Mouse (Mus musculus): Measurements from ENCODE around the gene Fbxl17. TPM values are rescaled to one million over a fixed set of nuclear protein-coding genes. Genes with fewer than 3 reads are reported as not detected.

Fbxl17 gene
- total RNA-seq, 2 experiments from 2014 or later, result 58.0 to 59.9 TPM

- intact Hi-C loops (cut with DNase I), result no loop called here
- DNase-seq (ENCODE audit: low spot score in 2 of 2), result no peak
Measured at GRCm38 (mm10) chr17:63352634-63353195, 147.1 kb downstream of the Fbxl17 start.

GRCm38 (mm10) chr17:63351682-63352081, 148.1 kb downstream of the Fbxl17 start:
- no peak for DNase-seq (ENCODE audit: low spot score in 2 of 2)
- intact Hi-C loops (cut with DNase I), result no loop called here

DNA sequence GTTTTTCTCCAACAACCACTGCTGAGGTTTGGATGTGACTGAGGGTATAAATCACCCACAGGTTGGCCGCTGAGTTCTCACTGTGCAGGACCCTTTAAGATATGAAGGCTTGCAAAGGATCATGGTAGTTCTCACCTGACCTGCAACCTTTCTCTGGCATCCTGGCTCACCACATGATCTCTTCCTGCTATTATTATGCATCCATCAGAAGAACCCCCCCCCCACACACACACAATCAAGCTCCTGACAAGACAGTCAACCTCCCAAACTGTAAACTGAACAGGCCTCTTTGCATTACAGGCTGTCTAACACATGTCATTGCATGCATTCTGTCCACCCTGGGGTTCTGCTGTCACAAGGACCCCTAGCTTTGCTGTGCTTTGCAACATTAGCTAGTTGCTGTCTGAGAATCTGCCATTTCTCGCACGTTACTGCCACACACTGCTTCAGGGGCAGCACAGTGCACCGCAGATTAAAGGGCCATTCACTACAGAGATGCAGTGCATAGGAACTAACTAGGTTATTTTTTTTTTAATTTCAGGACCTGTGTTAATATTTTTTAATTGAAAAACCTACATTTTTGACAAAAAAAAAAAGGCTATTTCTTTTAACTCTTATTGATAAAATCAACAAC, 148.8 kb downstream of the Fbxl17 start:
- intact Hi-C loops (cut with DNase I), result no loop called here
- DNase-seq (ENCODE audit: low spot score in 2 of 2), result no peak

DNA sequence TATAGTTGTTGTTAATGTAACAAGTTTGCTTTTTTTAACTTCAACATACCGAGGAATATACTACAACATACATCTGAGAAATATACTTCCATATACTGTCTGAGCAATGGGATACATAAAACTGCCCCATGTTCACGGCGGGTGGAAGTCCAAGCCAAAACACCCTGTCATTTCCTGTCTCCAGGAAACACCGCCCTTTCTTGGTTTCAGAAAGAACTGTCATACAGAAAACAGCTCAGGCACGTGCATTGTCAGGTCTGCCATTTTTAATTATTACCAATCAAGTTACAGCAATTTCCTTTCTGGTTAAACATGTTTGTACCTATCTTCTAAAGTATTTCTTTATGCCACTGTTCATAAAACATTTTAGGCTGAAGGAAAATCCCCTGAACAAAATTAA, 155.7 kb downstream of the Fbxl17 start:
- DNase-seq (ENCODE audit: low spot score in 2 of 2), result no peak
- intact Hi-C loops (cut with DNase I), result no loop called here

DNA sequence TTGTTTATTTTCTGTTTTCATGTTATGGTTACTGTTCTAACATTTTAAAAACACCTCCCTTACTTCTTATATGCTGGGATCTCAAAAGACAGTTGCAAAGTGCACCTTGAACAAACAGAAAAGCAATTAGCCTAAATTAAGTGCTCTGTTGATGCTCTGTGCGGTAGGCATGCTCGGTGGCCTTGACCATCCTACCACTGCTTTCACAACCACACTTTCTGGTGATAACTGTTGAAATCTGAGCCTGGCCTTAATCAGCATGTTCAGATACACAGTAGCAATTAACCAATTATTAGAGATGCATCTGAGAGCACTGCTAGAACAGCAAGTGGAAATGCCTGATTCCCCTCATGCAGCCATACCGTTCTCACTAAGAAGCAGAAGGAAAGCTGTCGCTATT, 156.7 kb downstream of the Fbxl17 start:
- intact Hi-C loops (cut with DNase I), result no loop called here

DNA sequence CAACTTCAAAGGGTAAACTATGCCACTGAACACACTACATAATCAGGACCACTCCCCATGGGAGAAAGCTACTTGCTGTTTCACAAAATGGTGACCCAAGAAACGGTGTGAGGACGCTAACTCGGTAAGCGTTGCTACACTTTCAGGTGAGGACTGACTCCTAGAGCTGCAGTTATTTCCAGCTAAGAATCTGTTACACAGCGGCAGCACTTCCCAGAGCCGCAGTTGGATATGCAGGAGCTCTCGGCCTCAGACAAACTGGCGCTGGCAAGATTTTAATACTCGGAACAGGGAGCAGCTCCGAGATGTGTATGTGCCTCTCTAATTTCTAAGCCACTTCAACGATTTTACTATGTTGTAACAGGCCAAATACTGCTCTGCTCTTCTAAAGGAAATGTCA, 157.4 kb downstream of the Fbxl17 start:
- no peak for DNase-seq (ENCODE audit: low spot score in 2 of 2)
- intact Hi-C loops (cut with DNase I), result no loop called here

More for the DNA sequence above, 156.7 kb downstream of the Fbxl17 start:
- DNase-seq (ENCODE audit: low spot score in 2 of 2), result no peak

- DNase-seq (ENCODE audit: low spot score in 2 of 2), result no peak
- intact Hi-C loops (cut with DNase I), result no loop called here
Measured at GRCm38 (mm10) chr17:63341203-63341602, 158.6 kb downstream of the Fbxl17 start.

- intact Hi-C loops (cut with DNase I), result loop anchor here (10.0 kb wide), 1 partner anchor 86 kb away; no protein-coding TSS in a partner anchor
- no peak for DNase-seq (ENCODE audit: low spot score in 2 of 2)
Measured at GRCm38 (mm10) chr17:63328888-63329287, 170.9 kb downstream of the Fbxl17 start.

DNA sequence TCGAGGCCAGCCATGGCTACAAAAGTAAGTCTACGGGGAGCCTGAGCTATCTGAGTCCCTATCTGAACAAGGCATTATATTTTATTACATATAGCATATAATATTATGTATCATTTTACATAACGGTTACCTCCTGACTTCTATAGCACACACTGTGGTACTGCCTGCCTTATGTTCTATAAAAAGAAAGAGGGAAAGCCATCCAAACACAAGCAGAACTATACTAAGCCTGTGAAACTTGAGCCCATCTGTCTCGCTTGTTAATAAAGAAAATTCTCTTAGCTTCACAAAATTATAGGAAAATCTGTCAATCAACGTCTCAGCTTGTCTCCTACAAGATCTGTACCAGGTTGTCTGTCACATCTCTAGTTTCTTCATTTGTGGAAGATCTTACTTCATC, 173.6 kb downstream of the Fbxl17 start:
- intact Hi-C loops (cut with DNase I), result loop anchor here (10.0 kb wide), 1 partner anchor 89 kb away; no protein-coding TSS in a partner anchor
- no peak for DNase-seq (ENCODE audit: low spot score in 2 of 2)

- intact Hi-C loops (cut with DNase I), result loop anchor here (2.0 to 10.0 kb wide), 2 partner anchors 90 to 144 kb away; no protein-coding TSS in a partner anchor
- no peak for DNase-seq (ENCODE audit: low spot score in 2 of 2)
Measured at GRCm38 (mm10) chr17:63324672-63325071, 175.1 kb downstream of the Fbxl17 start.

GRCm38 (mm10) chr17:63324039-63324438, 175.8 kb downstream of the Fbxl17 start:
- peak; percentile 73 to 81 for DNase-seq (ENCODE audit: low spot score in 2 of 2)
- intact Hi-C loops (cut with DNase I), result loop anchor here (2.0 to 10.0 kb wide), 2 partner anchors 91 to 145 kb away; no protein-coding TSS in a partner anchor

DNA sequence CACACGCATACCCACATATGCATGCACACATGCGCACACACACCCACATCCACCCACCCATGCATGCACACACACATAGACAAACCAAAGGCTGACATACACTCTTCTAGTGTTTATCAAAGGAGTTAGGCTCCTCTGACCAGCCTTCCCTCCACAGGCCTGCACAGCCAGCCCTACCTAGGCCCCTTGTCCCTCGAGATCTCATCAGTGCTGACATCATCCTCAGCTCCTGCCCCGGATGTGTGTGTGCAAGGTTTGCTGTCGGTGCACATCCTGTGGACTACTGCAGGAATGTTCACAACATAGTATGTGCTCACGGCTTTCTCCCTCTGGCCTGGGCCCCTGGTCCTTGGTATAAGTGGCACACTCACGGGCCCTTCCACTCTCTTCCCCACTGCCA, 177.0 kb downstream of the Fbxl17 start:
- intact Hi-C loops (cut with DNase I), result loop anchor here (10.0 kb wide), 1 partner anchor 92 kb away; no protein-coding TSS in a partner anchor
- DNase-seq (ENCODE audit: low spot score in 2 of 2), result no peak

DNA sequence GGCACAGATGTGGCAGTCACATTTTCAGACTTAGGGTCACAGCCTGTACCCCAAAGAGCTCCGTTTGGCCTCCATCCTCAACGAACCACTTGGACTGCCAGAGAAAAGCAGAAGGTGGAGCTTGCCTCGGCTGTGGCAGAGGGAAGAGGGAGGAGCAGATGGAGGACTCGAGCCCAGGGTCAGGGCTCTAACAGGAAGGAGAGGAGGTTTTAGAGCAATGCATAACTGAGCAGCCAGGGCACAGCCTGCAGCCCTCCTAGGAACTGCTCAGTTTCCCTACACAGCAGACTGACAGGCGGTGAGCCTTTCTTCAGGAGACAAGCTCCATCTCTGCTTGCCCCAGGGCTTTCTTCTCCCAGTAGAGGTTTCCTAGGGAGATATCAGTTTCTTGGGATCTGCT, 178.5 kb downstream of the Fbxl17 start:
- intact Hi-C loops (cut with DNase I), result loop anchor here (10.0 kb wide), 1 partner anchor 94 kb away; no protein-coding TSS in a partner anchor
- DNase-seq (ENCODE audit: low spot score in 2 of 2), result no peak

- no peak for DNase-seq (ENCODE audit: low spot score in 2 of 2)
- intact Hi-C loops (cut with DNase I), result no loop called here
Measured at GRCm38 (mm10) chr17:63317518-63317917, 182.3 kb downstream of the Fbxl17 start.

DNA sequence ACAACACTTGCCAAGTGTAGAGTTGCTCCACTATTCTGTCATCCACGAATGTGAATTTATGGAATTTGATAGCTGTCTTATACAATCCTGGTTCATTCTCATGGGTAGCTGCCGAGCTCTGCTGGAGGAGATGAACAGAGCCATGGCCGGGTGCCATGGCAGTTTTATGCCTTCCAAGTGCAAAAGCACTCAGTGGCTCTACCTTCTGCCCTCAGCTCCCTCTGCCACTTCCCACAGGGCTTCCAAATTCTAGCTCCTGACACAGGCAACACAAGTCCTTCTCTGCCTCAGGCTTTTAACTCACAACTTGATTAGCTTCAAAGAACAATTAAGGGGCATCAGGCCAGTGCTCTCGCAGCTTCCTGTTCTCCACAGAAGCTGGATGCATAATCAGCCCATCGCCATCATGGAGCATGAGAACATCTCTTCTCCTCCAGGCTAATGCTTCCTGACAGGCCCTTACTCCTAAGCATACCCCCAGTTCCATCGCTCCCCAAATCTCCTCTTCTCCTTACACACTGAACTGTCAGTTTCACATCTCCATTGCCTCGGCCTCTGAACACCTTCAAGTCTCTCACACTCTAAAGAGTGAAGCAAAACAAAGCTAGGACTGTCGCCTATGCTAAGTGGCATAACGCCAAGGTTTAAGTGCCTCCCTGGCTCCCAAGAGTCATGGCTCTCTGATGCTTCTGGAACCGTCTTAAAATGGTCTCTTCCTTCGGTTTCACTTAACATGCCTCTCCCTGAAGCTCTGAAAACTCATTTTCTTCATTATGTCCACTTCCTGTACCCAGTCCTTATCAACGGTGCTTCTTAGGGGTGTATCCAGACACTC, 184.0 kb downstream of the Fbxl17 start:
- intact Hi-C loops (cut with DNase I), result no loop called here
- DNase-seq (ENCODE audit: low spot score in 2 of 2), result no peak

GRCm38 (mm10) chr17:63312804-63313203, 187.0 kb downstream of the Fbxl17 start:
- no peak for DNase-seq (ENCODE audit: low spot score in 2 of 2)
- intact Hi-C loops (cut with DNase I), result no loop called here

DNA sequence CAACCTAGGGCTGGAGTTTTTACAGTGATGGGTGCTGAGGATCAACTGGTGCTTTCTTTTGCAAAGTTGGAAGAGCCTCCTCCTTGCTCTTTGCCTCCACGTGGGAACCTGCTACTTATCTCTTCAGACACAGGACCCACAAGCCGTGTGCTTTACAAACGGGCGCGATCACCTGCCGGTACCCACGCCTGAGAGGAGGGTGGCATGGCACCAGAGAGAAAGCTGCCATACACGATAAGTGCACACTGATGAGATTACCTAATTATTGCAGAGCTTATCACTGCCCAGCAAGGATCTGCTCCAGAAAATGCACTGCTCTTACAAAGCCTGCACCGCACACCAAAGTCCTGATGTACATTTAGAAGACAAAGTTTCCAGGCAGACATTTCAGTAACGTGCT, 187.5 kb downstream of the Fbxl17 start:
- intact Hi-C loops (cut with DNase I), result no loop called here
- no peak for DNase-seq (ENCODE audit: low spot score in 2 of 2)

DNA sequence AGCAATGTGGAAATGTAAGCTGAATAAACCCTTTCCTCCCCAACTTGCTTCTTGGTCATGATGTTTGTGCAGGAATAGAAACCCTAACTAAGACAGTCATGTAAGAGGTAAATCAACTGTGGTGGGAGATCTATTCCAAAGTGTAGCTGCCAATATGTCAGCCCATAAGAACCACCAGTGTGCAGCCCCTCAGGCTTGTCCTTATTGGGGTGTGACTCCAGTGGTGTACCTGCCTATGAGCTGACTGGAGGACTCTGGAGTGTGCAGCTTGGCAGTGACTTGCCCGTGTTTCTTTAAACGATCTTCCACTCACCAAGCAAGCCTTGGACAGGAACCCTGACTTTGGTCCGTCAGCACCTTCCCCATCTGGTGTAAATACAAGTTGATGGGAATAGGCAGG, 188.2 kb downstream of the Fbxl17 start:
- intact Hi-C loops (cut with DNase I), result no loop called here
- DNase-seq (ENCODE audit: low spot score in 2 of 2), result no peak

DNA sequence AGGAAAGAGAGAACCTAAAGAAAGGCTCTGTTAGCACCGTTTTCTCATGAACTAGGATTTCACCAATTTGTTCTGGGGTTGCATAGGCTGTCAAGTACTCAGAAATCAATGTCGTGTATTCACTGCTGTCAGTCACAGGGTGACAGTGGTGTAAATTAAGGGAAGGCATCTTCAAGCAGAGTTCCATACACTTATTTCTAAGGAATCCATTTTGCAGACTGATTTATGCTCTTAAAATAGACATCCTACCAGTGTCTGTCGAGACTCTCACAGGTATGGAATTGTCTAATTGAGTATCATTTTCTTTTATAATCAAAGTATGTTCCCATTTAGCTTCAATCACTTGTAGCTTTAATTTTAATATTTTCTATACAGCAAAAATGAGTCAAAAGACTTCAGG, 189.8 kb downstream of the Fbxl17 start:
- no peak for DNase-seq (ENCODE audit: low spot score in 2 of 2)
- intact Hi-C loops (cut with DNase I), result no loop called here

- DNase-seq (ENCODE audit: low spot score in 2 of 2), result peak in 1 of 2 experiments; percentile 34
- intact Hi-C loops (cut with DNase I), result no loop called here
Measured at GRCm38 (mm10) chr17:63303862-63304261, 196.0 kb downstream of the Fbxl17 start.

All from left cerebral cortex, postnatal 14 days (tissue).